Mouse (Mus musculus) CH12.LX (cell line): ENCODE measurements around the gene Chit1.

ENCODE experiments used
- BHLHE40 ChIP-seq: IDR thresholded peaks from 2 replicates; pipeline ENCODE4 v1.6.1; 2011; ENCODE audit warnings: mild to moderate bottlenecking, low read depth, low read length, improper control_type of control experiment
- CTCF ChIP-seq, 2 experiments: IDR thresholded peaks in 1 of 2; conservative IDR thresholded peaks in 1 of 2; 2 replicates each; pipeline ENCODE4 v1.5.1; 2011 to 2012; ENCODE audit warnings: low read depth in 2 of 2, low read length in 2 of 2, improper control_type of control experiment in 1 of 2, inconsistent platforms in 1 of 2, mild to moderate bottlenecking in 1 of 2, moderate library complexity in 1 of 2

GRCm38 (mm10) chr1:134089074-134089473 lies 22.0 kb upstream of the Chit1 start:
- TF ChIP-seq BHLHE40 (no peak), CTCF (conservative IDR thresholded peaks at IDR 0.05 in 1 of 2, IDR thresholded peaks at IDR 0.05 in 1 of 2; ENCODE audit: low read depth in 2 of 2, low read length in 2 of 2) (no peak)
